Mouse (Mus musculus) frontal cortex, postnatal 36 days (tissue): ENCODE data around the gene Smg6.

Experiments used
- DNase-seq, 2 experiments: peaks; one replicate each; pipeline ENCODE4 v3.0.0; 2022; ENCODE audit warnings: low spot score in 2 of 2

Smg6 gene

DNA sequence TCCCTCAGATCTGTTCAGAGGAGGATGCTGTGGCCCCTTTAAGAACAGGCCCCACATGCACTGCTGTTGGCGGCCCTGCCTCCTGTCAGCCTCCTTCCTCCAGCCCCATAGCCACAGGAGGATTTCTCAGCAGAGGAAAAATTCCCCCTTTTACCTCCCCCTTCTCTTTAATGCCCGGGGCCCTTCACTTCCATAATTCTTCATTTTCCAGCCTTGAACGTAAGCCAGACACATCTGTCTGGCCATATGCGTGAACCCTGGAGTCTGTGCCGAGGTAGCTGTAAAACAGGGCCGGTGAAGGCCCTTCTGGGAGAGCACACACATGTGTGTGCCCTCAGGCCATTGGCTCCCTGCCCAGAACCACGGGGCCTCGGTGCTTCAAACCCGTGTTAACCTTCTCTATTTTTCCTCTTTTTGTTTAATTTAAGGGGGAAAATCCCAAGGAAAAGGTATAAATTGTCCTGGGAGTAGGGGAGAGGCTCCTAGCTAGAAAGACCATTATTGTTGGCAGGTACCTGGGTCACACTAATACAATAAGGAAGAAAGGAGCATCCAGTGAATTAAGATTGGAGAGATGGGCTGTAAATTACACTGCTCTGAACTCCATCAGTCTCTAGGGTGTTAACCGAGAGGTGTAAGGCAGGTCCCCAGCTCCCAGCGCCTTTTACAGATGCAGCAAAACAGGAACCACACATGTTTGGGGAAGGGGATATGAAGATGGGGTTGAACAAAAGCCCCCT, 221.7 kb downstream of the Smg6 start:
- no peak for DNase-seq

DNA sequence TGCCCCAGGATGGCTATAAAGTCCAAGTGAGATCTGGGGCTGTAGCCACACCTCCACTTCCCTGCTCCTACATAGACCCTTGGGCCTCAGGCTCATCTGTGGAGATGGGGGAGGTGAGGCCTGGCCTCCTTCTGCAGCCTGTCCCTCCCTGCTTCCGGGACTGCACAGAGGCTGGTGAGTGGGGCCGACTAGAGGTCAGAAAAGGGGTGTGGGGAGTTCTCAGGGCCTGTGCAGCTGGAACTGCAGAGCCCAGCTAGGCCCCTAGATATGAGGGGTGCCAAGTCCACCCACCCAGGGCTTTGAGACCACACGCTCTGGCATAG, 222.2 kb downstream of the Smg6 start:
- no peak for DNase-seq

DNA sequence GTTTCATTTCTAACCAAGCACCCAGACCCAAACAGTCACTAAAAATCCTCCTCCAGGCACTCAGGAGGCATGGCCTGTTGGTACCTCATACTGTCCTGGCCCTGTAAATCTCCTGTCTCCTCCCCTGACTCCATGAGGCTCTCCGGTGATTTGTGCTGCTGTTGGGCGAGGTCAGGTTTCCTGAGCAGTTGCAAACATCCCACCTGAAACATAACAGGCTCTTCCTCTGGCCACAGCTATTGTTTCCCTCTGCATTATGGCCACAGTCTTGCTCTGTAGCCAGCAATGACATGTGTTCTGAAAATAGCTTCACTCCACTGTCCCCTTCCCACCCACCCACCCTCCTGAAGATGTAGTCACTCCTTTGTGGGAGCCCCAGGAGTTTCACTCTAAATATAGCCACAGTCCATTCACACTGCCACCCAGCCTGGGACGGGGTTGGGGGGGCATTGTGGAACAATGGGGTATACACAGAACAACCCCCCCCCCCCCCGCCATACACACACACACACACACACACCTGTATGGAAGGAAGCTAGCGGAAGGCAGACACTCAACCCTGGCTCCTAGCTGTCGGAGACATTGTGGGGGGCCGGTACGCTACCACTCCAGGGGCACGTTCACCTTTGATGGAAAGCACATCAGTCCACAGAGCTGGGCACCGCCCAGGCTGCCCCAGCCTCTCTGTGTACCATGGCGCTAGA, 222.9 kb downstream of the Smg6 start:
- DNase-seq: no peak

DNA sequence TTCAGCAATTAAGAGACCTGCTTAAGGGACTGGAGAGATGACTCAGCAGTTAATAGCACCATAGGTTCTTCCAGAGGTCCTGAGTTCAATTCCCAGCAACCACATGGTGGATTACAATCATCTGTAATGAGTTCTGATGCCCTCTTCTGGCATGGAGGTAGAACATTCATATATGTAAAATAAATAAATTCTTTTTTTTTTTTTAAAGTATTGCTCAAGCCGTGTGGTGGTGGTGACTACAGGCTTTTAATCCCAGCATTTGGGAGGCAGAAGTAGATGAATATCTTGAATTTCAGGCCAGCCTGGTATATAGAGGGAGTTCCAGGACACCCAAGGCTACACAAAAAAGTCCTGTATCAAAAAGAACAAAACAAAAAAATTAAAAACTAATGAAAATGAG, 224.7 kb downstream of the Smg6 start:
- no peak for DNase-seq

DNA sequence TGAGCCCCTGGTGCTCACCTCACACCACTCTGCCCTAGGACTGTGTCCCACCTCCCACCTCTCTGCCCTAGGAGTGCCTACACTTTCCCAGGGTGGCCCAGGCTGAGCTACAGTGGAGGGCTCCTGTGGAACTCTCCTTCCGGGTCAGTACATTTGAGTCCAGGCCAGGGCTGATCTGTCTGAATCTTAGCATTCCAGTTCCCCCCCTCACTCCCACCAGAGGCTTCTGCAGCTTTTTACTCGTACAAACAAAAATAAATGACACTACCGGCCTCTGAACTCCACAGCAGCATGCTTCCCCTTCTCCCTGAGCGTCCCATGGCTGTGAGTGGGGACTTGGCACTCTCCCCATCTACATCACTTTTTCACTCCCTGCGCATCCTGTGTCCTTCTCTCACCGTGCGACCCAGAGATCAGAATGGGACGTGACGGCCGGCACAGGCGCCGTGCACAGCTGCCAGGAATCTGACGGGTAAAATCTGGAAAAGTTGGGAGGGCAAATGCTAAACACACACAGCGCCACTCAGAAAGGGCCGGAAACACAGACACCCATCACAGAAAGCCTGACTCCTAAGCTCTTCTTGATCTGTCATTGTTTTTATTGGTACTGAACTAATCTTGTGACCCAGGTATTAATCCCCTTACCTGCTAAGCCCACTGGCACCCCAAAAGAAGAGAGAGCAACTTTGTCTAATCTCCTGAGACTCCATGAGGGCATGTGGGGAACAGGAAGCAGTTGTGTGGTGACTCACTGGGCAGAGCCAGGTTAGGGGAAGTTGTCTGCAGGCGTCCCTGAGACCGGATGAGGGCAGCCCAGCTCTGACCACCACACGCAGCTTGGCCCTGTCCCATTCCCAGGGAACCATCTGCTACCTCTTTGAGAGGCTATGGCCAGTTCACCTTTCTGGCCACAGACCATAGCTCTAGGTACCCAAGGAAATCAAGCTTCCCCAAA, 227.3 kb downstream of the Smg6 start:
- DNase-seq: no peak

DNA sequence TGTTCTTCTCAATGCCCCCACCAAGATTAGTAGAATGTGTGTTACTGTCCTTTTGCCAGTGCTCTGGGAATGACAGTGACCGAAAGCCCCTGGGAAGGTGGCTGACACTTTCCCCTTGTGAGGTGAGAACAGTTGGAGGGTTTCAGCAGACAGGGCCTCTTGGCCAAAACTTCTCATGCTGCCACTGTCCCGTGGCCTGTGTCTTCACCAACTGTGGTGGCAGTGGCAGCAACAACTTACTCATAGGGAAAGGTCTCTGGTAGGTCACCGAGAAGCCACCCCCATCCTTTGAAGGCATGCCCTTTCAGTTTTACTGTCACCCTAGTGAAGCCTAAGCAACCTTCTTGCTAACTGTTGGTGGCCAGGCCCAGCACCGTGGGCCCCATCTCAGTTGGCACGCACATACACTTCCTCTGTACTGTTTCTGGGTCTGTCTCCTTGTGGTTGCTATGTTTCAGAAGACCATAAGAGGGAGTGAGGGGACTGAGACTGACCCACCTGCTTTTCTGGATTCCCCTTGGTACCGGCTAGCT, 228.5 kb downstream of the Smg6 start:
- DNase-seq: no peak

DNA sequence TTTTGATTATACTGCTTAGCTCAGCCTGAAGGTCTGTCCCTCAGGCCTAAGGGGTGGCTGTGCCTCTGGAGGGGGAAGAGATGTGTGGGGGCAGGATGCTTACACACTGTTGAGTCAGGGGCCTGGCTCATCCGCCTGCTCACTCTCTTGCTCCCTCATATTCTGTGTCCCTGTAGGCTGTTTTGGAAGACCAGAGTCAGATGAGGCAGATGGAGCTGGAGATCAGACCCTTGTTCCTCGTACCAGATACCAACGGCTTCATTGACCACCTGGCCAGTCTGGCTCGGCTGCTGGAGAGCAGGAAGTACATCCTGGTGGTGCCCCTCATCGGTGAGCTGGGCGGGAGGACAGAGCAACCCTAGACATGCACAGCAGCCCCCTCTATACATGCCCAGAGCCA, 230.4 kb downstream of the Smg6 start:
- DNase-seq: no peak

DNA sequence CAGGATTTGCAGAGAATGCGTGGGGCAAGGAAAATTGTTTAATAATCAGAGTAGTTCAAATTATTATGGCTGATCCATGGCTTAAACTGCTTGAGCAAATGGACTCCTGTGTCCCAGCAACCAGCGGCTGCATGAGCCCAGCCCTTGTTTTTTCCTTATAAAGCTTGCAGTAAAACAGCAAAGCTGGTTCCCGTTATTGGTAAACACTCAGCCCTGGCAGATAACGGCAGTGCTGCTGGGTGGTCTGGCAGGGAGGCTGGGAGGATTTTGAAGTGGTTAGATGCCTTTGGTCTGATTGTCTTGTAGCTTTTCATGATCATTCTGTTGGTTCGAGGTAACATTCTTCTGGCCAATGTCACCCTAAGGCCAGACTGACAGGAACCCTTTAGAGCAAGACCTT, 230.8 kb downstream of the Smg6 start:
- DNase-seq: no peak

DNA sequence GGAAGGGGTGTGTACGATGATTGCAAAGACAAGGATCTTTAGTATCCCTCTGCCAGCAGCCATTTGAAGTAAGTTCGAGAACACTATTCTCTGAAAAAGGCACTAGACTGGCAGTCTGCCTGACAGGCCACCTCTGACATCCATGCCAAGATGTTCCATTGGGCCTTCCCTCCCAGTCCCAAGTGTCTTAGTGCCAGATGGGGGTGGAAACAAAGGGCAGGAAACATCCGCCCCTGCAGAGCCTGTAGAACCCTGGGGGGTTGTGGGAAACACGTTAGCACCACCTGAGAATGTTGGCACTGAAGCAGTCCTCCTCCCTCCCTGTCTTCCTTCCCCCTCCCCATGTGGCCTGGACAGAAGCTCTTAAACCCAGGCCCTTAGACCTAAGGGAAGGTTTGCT, 231.4 kb downstream of the Smg6 start:
- no peak for DNase-seq

DNA sequence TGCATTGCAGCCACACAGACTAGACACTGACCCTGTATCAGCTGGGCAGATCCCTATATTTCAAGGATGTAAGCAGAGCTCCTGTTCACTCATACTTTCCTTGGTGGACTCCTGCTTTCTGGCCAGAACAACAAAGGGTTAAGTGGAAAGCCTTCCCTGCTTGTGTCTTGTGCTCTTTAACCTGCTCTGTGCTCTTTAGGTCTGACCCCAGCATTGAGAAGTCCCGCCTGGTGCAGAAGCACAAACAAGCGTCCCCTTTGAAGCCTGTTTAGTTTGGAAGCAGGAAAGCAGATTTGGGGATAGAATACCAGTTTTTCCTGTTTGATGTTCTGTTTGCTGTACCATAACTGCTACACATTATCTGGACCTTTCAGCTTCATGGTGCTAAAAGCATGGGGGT, 232.3 kb downstream of the Smg6 start:
- no peak for DNase-seq

DNA sequence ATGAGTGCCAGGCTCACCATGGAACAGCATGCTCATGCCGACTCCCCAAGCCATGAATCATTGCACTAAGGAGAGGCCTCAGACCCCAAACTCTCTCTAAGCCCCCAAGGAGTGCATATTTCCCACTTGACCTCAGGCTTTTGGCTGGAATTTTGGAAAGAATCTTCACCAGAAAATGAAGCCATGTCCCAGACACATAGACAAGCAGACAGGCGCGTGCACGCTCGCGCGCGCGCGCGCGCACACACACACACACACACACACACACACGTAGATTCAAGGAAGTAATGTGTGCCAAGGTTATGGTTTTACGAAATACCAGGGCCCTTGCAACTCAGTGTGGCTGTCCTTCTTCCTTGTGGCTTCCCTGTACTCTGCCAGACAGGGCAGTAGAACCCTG, 232.8 kb downstream of the Smg6 start:
- DNase-seq: no peak

DNA sequence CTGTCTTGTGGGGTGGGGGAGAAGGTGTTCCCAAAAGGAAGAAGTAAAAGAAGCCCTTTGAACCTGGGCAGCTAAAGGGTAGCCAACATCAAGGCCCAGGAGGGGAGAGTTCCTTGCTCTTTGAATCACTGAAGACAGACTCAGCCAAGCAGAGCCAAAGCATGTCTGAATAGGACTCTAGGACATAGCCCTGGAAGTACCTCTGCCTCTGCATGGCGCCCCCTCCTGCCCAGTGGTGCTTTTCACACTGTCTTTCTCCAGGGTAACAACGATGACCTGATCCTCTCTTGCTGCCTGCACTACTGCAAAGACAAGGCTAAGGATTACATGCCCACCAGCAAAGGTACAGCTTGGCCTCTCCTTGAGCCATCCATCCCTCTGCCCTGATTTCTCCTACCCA, 233.9 kb downstream of the Smg6 start:
- DNase-seq: no peak

DNA sequence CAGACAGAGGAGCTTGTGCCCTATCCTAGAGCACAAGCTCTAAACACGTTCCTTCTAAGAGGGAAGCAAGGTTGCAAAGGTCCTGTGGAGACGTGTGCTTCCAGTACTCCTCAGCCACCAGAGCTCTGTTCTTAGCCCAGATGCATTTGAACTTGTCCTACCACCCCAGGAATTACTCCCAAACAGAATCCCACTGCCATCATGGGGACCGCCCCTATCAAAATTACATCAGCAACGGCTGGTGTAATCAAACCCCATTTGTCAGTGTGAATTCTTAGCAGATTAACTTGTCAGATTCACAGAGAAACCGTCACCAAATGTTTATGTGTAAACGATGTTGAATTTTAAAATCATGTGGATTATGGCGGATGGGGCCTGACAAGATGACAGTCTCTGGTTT, 235.3 kb downstream of the Smg6 start:
- no peak for DNase-seq

DNA sequence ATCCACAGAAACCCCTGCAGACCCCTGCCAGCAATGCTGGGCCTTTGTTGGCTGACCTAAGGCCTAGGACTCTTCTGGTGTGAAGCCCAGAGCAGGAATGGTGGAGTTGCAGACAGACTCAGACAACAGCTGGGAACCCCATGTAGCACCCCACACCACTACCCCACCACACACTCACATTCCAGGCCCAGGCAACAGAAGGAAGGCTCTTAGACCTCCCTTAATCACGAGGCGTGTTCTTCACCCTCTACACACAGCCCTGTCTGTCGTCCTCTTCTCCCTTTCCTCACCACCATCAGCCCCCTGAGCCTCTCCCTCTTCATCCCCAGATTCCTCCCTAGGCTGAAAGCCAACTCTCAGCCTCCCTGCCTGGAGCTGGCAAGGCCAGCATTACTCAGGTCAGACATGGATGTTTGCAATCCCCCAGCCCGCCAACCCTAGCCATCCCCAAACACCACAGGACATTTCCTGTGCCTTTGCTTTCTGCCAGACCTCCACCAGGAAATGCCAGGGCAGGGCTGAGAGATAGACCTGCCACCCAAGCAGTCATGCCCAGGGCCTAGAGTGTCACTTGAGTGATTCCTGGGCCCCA, 235.9 kb downstream of the Smg6 start:
- DNase-seq: no peak

DNA sequence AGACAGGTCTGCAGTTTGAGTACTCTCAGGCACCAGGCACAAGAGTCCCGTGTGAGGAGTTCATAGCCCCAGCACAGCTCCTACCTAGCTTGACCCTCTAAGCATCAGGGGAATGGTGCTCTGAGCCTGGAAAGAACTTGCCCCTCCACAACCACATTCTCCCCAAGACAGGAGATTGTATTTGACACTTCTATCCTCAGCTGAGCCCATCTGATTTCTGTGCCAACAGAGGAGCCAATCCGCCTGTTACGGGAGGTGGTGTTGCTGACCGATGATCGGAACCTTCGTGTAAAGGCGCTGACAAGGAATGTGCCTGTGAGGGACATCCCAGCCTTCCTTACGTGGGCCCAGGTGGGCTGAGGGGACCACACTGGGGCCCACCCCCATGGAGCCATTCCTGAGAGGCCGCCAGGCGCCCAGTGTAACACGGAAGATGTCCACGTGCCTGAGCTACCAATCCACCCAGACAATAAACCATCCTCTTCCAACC, 237.0 kb downstream of the Smg6 start:
- no peak for DNase-seq

DNA sequence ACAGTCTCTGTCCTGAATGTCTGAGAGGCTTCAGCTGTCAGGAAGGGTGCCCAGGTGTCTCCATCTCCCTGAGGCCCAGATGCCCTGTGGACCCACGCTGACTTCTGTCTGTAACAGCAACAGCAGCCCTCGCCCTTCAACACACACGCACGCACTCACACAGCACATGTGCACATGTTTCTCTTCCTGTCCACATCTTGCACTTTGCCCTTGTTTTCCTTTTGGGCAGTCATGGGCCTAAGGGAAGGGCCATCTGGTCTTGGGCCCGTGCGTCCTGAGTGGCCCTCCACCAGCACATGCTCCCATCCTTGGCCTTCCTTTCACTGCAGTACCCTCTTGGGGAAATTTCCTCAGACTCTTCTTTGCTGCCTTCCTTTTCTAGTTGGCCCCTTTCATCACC, 237.8 kb downstream of the Smg6 start:
- DNase-seq: no peak

DNA sequence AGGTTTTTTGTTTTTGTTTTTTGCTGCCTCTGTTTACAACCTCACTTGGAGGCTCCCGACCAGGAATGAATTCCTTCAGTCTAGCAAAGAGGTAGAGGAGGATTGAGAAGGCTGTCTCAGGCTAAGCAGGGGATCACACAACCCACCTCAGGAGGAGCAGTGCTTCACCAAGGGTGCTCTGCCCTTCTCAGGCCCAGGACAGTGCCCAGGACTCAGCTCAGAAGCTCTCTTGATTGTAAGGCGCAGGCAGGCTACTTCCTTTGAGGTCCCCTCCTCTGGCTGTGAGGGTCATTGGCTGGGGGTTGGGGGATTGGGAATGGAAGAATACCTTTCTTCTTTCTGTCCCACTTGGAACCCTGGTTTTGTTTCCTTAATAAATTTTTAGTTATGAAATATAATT, 238.4 kb downstream of the Smg6 start:
- no peak for DNase-seq

DNA sequence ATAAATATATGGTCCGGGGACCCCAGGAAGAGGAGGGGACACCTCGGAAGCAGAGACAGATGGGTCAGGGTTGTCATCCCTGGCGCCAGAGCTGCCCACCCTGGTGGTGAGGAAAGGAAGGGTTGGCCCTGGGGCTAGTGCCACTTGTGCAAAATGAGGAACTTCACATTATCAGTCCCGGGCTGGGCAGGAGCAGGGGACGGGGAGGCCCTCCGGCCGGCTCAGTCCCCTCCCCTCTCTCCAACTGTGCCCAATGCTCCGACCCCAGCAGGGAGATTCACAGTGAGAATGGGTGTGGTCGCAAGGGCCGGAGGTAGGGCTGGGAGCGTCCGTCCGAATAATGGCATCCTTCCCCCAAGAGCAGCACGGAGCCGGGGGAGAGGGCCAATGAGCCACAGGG, 239.1 kb downstream of the Smg6 start:
- no peak for DNase-seq

DNA sequence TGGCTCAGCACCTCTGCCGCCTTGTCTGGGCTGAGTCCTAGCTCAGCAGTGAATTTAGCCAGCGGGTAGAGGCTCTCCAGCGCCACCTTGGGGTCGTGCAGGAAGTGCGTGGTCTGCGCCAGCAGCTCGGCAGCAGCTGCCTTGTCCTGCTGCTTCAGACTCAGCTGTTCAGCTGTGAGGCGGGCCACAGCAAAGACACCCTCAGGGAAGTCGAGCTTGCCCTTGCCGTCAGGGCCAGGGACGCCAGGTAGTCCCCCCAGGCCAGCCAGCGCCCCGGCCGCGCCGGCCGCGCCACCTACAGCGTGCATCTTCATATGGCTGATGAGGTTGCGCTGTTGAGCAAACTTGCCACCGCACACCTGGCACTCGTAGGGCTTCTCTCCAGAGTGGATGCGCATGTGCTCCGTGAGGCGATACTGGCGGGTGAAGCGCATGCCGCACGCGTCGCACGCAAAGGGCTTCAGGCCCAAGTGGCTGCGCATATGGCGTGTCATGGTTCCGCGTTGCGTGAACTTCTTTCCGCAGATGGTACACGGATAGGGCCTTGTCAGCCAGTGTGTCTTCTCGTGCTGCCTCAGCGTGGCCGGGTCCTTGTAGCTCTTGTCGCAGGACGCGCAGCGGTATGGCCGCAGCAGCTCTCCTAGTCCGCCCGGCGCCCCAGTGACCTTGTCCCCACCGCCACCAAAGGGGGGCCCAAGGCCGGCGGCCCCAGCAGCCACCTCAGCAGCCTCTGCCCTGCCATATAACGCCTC, 240.0 kb downstream of the Smg6 start:
- DNase-seq: peak; percentile 82 to 83

DNA sequence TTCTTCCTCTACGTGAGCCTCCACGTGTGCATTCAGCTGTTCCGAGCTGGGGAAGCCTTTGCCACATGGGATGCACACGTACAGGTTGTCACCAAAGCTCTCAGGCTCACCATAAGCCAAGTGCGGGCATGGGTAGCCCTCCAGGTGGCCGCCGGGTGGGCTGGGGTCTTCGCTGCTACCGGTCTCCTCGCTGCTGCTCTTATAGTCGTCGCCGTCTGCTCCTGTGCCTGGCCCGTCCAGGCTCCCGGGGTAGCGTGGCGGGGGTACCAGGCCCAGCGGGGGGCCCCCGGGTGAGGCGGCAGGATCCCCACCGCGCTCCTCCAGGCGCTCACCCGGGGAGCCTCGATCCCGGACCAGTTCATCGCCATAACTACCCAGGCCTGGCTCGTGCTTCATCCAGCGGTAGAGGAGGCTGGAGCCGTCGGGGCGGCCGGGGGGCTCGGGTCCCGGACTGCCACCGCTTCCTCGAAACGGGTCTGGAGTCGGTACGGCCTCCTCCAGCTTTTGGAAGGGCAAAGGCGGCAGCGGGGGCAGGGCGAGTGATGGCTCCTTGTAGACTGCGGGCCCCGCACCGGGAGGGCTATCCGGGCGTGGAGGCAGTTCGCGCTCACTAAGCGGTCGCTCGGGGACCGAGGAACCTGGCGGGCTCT, 240.7 kb downstream of the Smg6 start:
- no peak for DNase-seq
